Mouse (Mus musculus) heart, embryonic 11.5 days (tissue): ENCODE data around the gene Jazf1. TPM values are rescaled to one million over a fixed set of nuclear protein-coding genes. Genes with fewer than 3 reads are reported as not detected.
A peak's percentile ranks its signal among the peaks of the same experiment; 100 is the strongest.

Source experiments
- ATAC-seq: fragments of 200-750 bp; cut with Nextera tagmentation; replicated peaks from 2 replicates; pipeline ENCODE4 v1.8.0; 2017; ENCODE audit warnings: moderate library complexity; ENCODE audit not compliant: insufficient number of reproducible peaks, low FRiP score, low TSS enrichment
- H3K27ac ChIP-seq: fragments of 300-500 bp; sonication (generic); 2 replicates; pipeline ENCODE4 v1.5.1; 2014; ENCODE audit warnings: mild to moderate bottlenecking, low read depth, low read length
- H3K27me3 ChIP-seq: fragments of 300-500 bp; sonication (generic); 2 replicates; pipeline ENCODE4 v1.6.1; 2014; ENCODE audit warnings: mild to moderate bottlenecking, low read length, mixed read lengths; ENCODE audit not compliant: control insufficient read depth, insufficient read depth
- H3K36me3 ChIP-seq: fragments of 300-500 bp; sonication (generic); 2 replicates; pipeline ENCODE4 v1.6.1; 2014; ENCODE audit warnings: mild to moderate bottlenecking, low read length, moderate library complexity, mixed read lengths; ENCODE audit not compliant: control insufficient read depth, insufficient read depth
- H3K4me1 ChIP-seq: fragments of 300-500 bp; sonication (generic); 2 replicates; pipeline ENCODE4 v1.6.1; 2014; ENCODE audit warnings: low read length; ENCODE audit not compliant: control insufficient read depth, insufficient read depth
- H3K4me2 ChIP-seq: fragments of 300-500 bp; sonication (generic); 2 replicates; pipeline ENCODE4 v1.6.1; 2014; ENCODE audit warnings: mild to moderate bottlenecking, moderate library complexity
- H3K4me3 ChIP-seq: fragments of 300-500 bp; sonication (generic); 2 replicates; pipeline ENCODE4 v1.5.1; 2014; ENCODE audit warnings: low read depth, low read length
- H3K9ac ChIP-seq: fragments of 300-500 bp; sonication (generic); 2 replicates; pipeline ENCODE4 v1.6.1; 2014; ENCODE audit warnings: mild to moderate bottlenecking, low read depth, low read length, moderate library complexity
- H3K9me3 ChIP-seq: fragments of 300-500 bp; sonication (generic); replicated peaks from 2 replicates; pipeline ENCODE4 v1.6.1; 2016; ENCODE audit warnings: low read length; ENCODE audit not compliant: control insufficient read depth
- WGBS: fragments of 180-500 bp; shearing (Covaris S2); extraction: QIAGEN DNeasy Blood & Tissue Kit; methylation state at CpG from one replicate; pipeline ENCODE4 v1.1.7; 2014; ENCODE audit not compliant: insufficient replicate concordance; 5-methylcytosine and 5-hydroxymethylcytosine counted together
- polyA plus RNA-seq: library from polyadenylated mRNA; unstranded; fragments of >200 nt; fragmentation: Nextera tagmentation; extraction: Ambion mirVana; gene quantifications from 2 replicates; pipeline ENCODE4 v1.2.1, GENCODE M21; 2014

Jazf1 gene
- polyA plus RNA-seq, 1 experiment from 2014 or later = 11.5 TPM

DNA sequence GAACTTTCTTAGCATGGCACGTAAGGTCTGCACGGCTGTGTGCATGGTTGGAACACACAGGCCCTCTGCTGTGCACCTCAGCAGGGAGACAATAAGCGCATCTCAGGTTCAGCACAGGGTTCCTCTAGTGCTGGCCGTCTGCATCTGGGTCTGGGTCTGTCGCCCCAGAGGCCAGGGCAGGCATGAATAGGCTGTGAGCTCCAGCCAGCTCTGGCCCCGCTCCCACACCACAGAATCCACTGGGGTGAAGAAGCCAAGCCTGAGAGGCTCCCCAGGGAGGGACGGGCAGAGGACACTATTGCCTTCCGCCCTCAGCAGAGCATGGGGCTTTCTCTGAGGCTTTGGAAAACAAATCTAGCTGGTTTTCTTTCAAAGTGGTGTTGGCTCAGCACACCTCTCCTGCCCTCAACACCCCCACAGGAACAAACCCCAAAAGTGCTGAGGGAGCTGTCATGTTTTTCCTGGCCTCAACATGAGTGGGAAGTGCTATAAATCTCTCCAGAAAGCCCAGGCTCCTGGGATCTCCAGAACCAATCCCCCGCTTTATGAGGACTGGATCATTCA lies 272.3 kb downstream of the Jazf1 start:
- 52% methylated on average over 9 of the region's 9 CpGs for WGBS
- Histone ChIP-seq H3K27ac (peak overlapping the region; percentile 74), H3K4me3 (no peak overlapping the region), H3K27me3 (no peaks in the 10 kb centered on the region), H3K4me1 (peaks cover 20% of the 10 kb centered on the region), H3K4me2 (no peak overlapping the region), H3K36me3 (no peaks in the 10 kb centered on the region), H3K9ac (no peak overlapping the region), H3K9me3 (no peaks in the 10 kb centered on the region)
- ATAC-seq = peak; percentile 9; the same call in 1 of the 2 replicates

DNA sequence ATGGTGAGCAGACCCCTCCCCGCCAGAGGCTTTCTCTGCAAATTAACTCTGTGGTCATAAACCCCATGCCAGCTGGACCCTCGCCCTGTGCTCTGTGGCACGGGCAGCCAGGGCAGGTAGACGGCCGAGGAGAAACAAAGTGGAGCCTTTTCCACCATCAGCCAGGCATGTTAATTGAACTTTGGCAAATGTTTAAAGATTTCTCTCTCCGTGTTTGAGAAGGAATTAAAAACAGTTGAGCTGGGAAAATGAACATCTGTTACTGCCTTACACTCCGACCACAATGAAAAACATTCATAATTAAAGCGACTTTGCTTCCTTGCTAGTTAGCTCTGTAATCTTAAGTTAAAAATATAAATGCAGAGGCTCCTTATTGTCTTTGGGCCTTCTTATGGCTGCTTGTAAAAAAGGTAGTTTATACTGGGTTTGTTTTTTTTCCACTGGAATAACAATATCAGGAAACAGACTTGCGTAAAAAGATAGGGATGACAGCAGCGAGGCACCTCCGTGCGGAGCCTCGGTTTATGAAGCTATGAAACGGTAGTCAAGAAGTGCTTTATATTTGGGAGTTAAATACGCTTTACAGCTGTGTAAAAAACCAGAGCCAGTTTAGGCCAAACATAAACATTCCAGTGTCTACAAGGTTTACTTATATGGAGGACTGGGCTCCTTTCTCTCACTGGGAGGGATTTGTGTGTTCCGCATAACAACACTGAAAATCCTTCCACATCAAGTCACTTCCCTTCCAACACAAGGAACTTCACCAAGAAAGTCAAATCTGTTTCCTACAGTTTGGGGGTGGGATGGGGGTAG lies 273.2 kb downstream of the Jazf1 start:
- Histone ChIP-seq H3K9ac (no peak overlapping the region), H3K9me3 (no peaks in the 10 kb centered on the region), H3K27me3 (no peaks in the 10 kb centered on the region), H3K4me2 (no peak overlapping the region), H3K4me3 (no peak overlapping the region), H3K27ac (peak overlapping the region; percentile 74), H3K36me3 (no peaks in the 10 kb centered on the region), H3K4me1 (peaks cover 24% of the 10 kb centered on the region)
- ATAC-seq = 0 out of 2 replicates have a peak, but pooled peaks have one; percentile 8
- 60% methylated on average over 16 of the region's 16 CpGs for WGBS

DNA sequence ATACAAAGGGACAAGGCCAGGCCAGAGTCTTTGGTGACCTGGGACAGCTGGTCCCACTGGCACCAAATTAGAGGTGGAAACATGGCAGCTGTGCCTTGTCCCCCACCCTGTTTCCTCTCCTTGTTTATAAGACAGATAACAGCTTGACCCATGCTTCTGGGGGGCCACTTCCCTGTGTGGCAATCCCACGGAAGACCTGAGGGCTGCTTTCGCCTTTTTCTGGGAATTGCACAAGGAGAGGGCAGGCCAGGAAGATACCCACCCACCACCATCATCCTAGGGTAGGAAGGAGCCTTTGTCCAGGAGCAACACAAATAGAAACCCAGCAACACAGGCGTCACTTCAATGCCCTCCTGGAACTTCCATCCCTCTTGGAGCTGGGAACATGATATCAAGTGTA lies 276.0 kb downstream of the Jazf1 start:
- Histone ChIP-seq H3K4me1 (peaks cover 27% of the 10 kb centered on the region), H3K4me2 (no peak overlapping the region), H3K27me3 (no peaks in the 10 kb centered on the region), H3K36me3 (no peaks in the 10 kb centered on the region), H3K9me3 (no peaks in the 10 kb centered on the region), H3K4me3 (no peak overlapping the region), H3K27ac (no peak overlapping the region), H3K9ac (no peak overlapping the region)
- no peak for ATAC-seq
- WGBS = 52% methylated on average over 3 of the region's 3 CpGs

DNA sequence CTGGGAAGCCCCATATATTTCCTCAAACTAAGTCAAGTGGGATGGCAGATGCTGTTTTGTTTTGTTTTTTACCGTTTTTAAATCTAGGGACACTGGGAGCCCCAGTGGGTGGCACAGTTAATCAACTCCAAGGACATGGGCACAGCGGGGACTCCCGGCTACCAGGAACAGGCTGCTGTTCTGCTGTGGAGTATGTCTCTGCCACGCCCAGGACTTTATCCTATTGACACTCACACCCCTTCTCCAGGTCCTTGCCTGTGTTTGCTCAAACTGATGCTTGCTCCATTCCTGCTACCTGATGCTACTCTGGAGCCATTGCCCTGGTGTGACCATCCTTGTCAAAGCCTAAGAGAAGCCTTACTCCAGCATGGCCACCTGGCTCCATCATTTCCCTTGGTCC lies 277.6 kb downstream of the Jazf1 start:
- Histone ChIP-seq H3K27me3 (no peaks in the 10 kb centered on the region), H3K4me1 (peaks cover 14% of the 10 kb centered on the region), H3K27ac (no peak overlapping the region), H3K9ac (no peak overlapping the region), H3K4me2 (no peak overlapping the region), H3K36me3 (no peaks in the 10 kb centered on the region), H3K4me3 (no peak overlapping the region), H3K9me3 (no peaks in the 10 kb centered on the region)
- 74% methylated on average over 4 of the region's 4 CpGs for WGBS
- ATAC-seq = no peak

DNA sequence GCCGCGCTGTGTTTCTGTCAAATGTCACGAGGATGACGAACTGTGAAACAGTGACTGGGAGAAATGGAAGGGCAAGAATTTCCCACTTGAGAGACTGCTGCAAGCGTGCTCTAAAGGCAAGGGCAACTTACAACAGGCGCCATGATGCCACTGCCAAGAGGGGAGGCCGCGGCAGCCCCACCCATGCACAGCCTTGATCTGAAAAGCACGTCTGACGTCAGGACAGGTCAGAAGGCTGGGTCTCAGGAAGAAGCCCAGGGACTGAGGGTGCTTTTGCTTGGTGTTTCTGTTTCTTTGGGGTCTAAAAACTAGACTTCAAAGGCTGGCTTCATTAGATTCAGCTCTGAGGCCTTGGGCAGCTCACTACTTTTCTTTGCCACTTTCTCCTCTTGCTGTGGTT lies 278.1 kb downstream of the Jazf1 start:
- H3K4me1 ChIP-seq = peaks cover 12% of the 10 kb centered on the region
- H3K27me3 ChIP-seq = no peaks in the 10 kb centered on the region
- no peaks in the 10 kb centered on the region for H3K36me3 ChIP-seq
- no peak overlapping the region for H3K9ac ChIP-seq
- 53% methylated on average over 10 of the region's 10 CpGs for WGBS
- no peak overlapping the region for H3K4me3 ChIP-seq
- H3K9me3 ChIP-seq = no peaks in the 10 kb centered on the region
- no peak for ATAC-seq
- H3K4me2 ChIP-seq = no peak overlapping the region; the same call in 1 of the 2 replicates
- no peak overlapping the region for H3K27ac ChIP-seq

DNA sequence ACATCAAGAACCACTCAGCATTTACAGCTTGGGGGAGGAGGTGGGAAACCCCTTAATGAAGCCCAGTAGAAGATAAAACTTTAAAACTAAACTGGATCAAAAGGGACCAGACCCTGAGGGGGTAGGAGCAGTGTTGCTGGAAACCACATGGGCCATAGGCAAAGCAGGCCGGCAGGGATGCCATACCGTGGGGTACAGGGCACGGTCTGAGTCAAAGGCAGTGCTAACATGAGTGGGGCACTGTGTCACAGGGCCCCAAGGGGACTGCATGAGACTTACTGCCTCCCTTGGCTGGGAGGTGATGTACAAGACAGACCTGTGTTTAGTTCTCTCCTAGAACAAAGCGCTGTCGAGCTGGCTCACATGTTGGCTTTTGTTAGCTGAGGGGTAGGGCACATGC lies 288.9 kb downstream of the Jazf1 start:
- Histone ChIP-seq H3K4me1 (no peaks in the 10 kb centered on the region), H3K9me3 (no peaks in the 10 kb centered on the region), H3K9ac (no peak overlapping the region), H3K27ac (no peak overlapping the region), H3K4me3 (no peak overlapping the region), H3K27me3 (no peaks in the 10 kb centered on the region), H3K36me3 (no peaks in the 10 kb centered on the region; the same call in 1 of the 2 replicates), H3K4me2 (no peak overlapping the region)
- WGBS = 87% methylated on average over 5 of the region's 5 CpGs
- no peak for ATAC-seq

DNA sequence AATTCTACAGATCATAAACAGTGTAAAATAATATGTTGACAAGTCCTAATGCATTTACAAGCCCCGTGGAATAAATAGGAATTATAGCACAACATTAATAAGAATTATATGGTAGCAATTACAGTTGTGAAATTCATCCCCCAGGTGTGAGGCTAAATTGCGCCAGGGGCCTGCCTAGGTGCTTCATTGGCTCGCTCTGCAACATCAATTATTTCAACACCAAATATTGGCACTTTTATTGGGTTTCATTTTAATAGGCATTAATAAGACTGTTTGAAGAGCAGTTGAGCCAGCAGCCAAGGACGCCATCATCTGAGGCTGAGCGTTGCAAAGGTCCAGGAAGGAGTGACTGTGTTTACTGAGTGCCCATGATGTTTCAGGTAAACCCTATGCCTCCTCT lies 289.9 kb downstream of the Jazf1 start:
- no peak overlapping the region for H3K27ac ChIP-seq
- WGBS = 89% methylated on average over 5 of the region's 5 CpGs
- H3K4me2 ChIP-seq = no peak overlapping the region
- no peak overlapping the region for H3K9ac ChIP-seq
- no peaks in the 10 kb centered on the region for H3K4me1 ChIP-seq
- H3K9me3 ChIP-seq = no peaks in the 10 kb centered on the region
- H3K27me3 ChIP-seq = no peaks in the 10 kb centered on the region
- no peak for ATAC-seq
- H3K36me3 ChIP-seq = no peaks in the 10 kb centered on the region; the same call in 1 of the 2 replicates
- H3K4me3 ChIP-seq = no peak overlapping the region

DNA sequence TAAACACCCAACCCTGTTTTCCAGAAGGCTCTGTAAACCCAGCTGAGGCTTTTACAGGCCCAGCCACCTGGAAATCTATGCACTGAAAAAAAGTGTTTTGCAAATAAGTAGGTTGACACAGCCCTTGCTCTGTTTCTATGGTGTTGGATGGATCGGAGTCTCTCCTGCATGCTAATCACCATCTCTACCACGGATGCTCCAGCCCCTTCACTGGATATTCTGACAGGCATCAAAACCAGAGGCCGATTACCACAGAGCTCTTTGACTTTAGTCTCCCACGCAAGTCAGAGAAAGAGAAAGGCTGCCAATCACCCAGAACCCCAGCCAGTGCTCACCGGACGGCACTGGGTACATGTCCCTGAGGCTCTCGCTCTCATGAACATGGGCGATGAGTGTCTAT lies 291.4 kb downstream of the Jazf1 start:
- no peaks in the 10 kb centered on the region for H3K9me3 ChIP-seq
- H3K4me2 ChIP-seq = no peak overlapping the region
- no peak overlapping the region for H3K9ac ChIP-seq
- no peaks in the 10 kb centered on the region; the same call in 1 of the 2 replicates for H3K36me3 ChIP-seq
- ATAC-seq = no peak
- no peaks in the 10 kb centered on the region for H3K27me3 ChIP-seq
- no peaks in the 10 kb centered on the region for H3K4me1 ChIP-seq
- no peak overlapping the region for H3K27ac ChIP-seq
- H3K4me3 ChIP-seq = no peak overlapping the region
- 86% methylated on average over 8 of the region's 8 CpGs for WGBS
